Mouse (Mus musculus) lung, postnatal 0 days (tissue): ENCODE data around the gene Lmod3.

Experiments used
- CTCF ChIP-seq: IDR thresholded peaks from 2 replicates; pipeline ENCODE4 v1.5.1; 2016; ENCODE audit warnings: antibody characterized with exemption, mild to moderate bottlenecking
- EP300 ChIP-seq: IDR thresholded peaks from 2 replicates; pipeline ENCODE4 v1.6.1; 2016; ENCODE audit warnings: antibody characterized with exemption, mild to moderate bottlenecking, control low read depth

- TF ChIP-seq EP300 (no peak), CTCF (no peak)
These were observed 25.3 kb downstream of the Lmod3 start for GRCm38 (mm10) chr6:97227067-97227847.
